Mouse (Mus musculus): Measurements from ENCODE around the gene Man2a1.

GRCm38 (mm10) chr17:64684088-64684487, 83.6 kb downstream of the Man2a1 start:
- TF ChIP-seq CTCF (IDR thresholded peaks at IDR 0.05; ENCODE audit: borderline replicate concordance, insufficient read depth, low read length) (no peak), POLR2A (IDR thresholded peaks at IDR 0.05; ENCODE audit: low read depth, low read length) (no peak)

Measured in embryonic fibroblast, embryonic 13.5 days (primary cell).